Mouse (Mus musculus): ENCODE measurements at regions not wholly inside any gene's neighbourhood (a gene's known extent, or its start where the extent isn't known, plus 50 kb on each side); places are given as distances from the start of the nearest gene placed in this dataset.

DNA sequence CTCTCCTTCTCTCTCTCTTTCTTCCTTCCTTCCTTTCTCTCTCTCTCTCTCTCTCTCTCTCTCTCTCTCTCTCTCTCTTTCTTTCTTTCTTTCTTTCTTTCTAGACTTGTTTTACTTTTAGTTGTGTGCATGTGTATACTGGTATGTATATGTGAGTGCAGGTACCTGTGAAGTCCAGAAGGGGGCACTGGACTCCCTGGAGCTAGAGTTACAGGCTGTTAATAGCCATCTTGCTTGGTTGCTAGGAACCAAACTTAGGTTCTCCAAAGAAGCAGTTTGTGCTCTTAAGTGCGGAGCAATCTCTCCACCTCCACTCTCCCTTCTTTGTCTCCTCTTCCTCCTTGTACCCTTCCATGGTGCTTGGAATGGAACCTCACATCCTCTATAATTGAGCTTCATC, 77.2 kb downstream of the Gm10604 start:
- no peak overlapping the region for H3K27ac ChIP-seq (ENCODE audit: low read depth)
- H3K4me1 ChIP-seq (replicated peaks; ENCODE audit: control insufficient read depth, insufficient read depth, low read length): no peaks in the 10 kb centered on the region
- no peaks in the 10 kb centered on the region for H3K9me3 ChIP-seq (ENCODE audit: control insufficient read depth, low read length)
- 94% methylated on average over 1 of the region's 1 CpGs for WGBS
- no peak overlapping the region for H3K9ac ChIP-seq (ENCODE audit: low read length)
- no peak overlapping the region for H3K4me2 ChIP-seq (ENCODE audit: low read length)
- no peaks in the 10 kb centered on the region for H3K27me3 ChIP-seq (replicated peaks; ENCODE audit: control insufficient read depth, insufficient read depth, low read length)
- DNase-seq (ENCODE audit: low spot score) (no peak), ATAC-seq (replicated peaks; ENCODE audit: low FRiP score, low TSS enrichment, low read depth) (no peak)
- H3K36me3 ChIP-seq (ENCODE audit: control insufficient read depth, insufficient read depth, low read length): no peaks in the 10 kb centered on the region
- H3K4me3 ChIP-seq (ENCODE audit: low read depth, low read length): no peak overlapping the region

DNA sequence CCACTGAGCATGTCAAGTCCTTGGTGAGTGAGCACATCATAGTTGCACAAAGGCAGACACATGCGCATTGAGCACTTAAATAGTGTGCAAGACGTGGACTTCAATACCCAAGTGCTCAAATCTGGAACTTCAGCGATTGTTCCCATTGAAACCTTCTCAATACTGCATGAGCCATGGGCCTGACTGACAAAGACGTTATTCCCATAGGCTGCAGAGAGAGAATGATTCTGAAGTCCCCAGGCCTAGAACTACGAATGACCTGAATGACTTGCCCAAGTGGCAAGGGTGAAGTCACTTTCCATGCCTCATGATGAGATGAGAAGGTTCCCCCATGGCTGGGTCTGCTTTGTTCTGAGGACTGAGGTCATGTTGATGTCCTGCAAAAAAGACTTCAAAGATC, 77.7 kb downstream of the Gm10604 start:
- Histone ChIP-seq H3K27ac (ENCODE audit: low read depth) (no peak overlapping the region), H3K9ac (ENCODE audit: low read length) (no peak overlapping the region), H3K36me3 (ENCODE audit: control insufficient read depth, insufficient read depth, low read length) (no peaks in the 10 kb centered on the region), H3K4me2 (ENCODE audit: low read length) (no peak overlapping the region), H3K9me3 (ENCODE audit: control insufficient read depth, low read length) (no peaks in the 10 kb centered on the region), H3K27me3 (replicated peaks; ENCODE audit: control insufficient read depth, insufficient read depth, low read length) (no peaks in the 10 kb centered on the region), H3K4me1 (replicated peaks; ENCODE audit: control insufficient read depth, insufficient read depth, low read length) (no peaks in the 10 kb centered on the region), H3K4me3 (ENCODE audit: low read depth, low read length) (no peak overlapping the region)
- DNase-seq (ENCODE audit: low spot score): no peak
- ATAC-seq (replicated peaks; ENCODE audit: low FRiP score, low TSS enrichment, low read depth): no peak
- WGBS: 95% methylated on average over 5 of the region's 5 CpGs

DNA sequence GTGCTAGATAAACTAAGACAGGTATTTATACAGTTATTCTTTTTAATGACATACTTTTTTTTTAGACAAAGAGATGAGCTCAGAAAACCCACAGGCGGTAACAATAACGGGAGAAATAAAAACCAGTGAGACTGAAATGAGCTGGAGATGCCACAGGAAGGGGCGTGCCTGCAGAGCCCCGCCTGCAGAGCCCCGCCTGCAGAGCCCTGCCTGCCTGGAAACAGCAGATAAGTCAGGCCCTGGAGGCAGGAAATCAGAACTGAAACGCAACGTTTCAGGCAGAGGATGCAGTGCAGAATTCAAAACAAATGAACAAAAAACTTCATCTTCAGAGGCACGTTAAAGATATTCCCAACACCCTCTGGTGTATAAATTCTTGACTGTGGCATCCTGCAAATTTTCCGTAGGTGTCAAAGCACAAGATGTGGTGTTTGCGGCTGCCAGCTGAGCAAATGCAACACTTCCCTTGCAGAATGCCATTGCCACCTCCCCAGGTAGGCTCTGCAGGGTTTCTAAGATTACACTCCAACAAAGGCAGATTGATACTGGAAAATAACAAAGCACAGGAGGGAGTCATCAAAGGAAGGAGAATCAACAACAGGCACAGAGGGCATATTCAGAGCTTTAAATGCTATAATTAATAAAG, 81.0 kb downstream of the Gm10604 start:
- Histone ChIP-seq H3K4me1 (replicated peaks; ENCODE audit: control insufficient read depth, insufficient read depth, low read length) (no peaks in the 10 kb centered on the region), H3K36me3 (ENCODE audit: control insufficient read depth, insufficient read depth, low read length) (no peaks in the 10 kb centered on the region), H3K9ac (ENCODE audit: low read length) (no peak overlapping the region), H3K27ac (ENCODE audit: low read depth) (no peak overlapping the region), H3K4me2 (ENCODE audit: low read length) (0 out of 2 replicates have a peak overlapping the region, but pooled peaks have one; percentile 21), H3K27me3 (replicated peaks; ENCODE audit: control insufficient read depth, insufficient read depth, low read length) (no peaks in the 10 kb centered on the region), H3K9me3 (ENCODE audit: control insufficient read depth, low read length) (no peaks in the 10 kb centered on the region), H3K4me3 (ENCODE audit: low read depth, low read length) (no peak overlapping the region)
- ATAC-seq (replicated peaks; ENCODE audit: low FRiP score, low TSS enrichment, low read depth): no peak
- DNase-seq (ENCODE audit: low spot score): no peak
- 9% methylated on average over 10 of the region's 10 CpGs for WGBS

DNA sequence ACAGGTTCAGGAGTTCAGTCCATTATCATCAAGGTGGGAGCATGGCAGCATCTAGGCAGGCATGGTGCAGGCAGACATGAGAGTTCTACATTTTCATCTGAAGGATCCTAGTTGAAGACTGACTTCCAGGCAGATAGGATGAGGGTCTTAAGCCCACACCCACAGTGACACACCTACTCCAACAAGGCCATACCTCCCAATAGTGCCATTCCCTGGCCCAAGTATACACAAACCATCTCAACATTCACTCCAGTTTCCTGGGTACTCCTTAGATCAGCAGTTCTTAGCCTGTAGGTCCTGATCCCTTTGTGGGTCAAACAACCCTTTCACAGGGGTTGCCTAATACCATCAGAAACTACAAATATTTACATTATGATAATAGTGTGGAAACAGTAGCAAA, 83.8 kb downstream of the Gm10604 start:
- Histone ChIP-seq H3K9me3 (ENCODE audit: control insufficient read depth, low read length) (peaks cover 3% of the 10 kb centered on the region; the same call in 1 of the 2 replicates), H3K4me3 (ENCODE audit: low read depth, low read length) (no peak overlapping the region), H3K36me3 (ENCODE audit: control insufficient read depth, insufficient read depth, low read length) (no peaks in the 10 kb centered on the region), H3K27ac (ENCODE audit: low read depth) (no peak overlapping the region), H3K27me3 (replicated peaks; ENCODE audit: control insufficient read depth, insufficient read depth, low read length) (no peaks in the 10 kb centered on the region), H3K4me1 (replicated peaks; ENCODE audit: control insufficient read depth, insufficient read depth, low read length) (no peaks in the 10 kb centered on the region), H3K9ac (ENCODE audit: low read length) (no peak overlapping the region), H3K4me2 (ENCODE audit: low read length) (no peak overlapping the region)
- DNase-seq (ENCODE audit: low spot score) (peak; percentile 0), ATAC-seq (replicated peaks; ENCODE audit: low FRiP score, low TSS enrichment, low read depth) (no peak)

DNA sequence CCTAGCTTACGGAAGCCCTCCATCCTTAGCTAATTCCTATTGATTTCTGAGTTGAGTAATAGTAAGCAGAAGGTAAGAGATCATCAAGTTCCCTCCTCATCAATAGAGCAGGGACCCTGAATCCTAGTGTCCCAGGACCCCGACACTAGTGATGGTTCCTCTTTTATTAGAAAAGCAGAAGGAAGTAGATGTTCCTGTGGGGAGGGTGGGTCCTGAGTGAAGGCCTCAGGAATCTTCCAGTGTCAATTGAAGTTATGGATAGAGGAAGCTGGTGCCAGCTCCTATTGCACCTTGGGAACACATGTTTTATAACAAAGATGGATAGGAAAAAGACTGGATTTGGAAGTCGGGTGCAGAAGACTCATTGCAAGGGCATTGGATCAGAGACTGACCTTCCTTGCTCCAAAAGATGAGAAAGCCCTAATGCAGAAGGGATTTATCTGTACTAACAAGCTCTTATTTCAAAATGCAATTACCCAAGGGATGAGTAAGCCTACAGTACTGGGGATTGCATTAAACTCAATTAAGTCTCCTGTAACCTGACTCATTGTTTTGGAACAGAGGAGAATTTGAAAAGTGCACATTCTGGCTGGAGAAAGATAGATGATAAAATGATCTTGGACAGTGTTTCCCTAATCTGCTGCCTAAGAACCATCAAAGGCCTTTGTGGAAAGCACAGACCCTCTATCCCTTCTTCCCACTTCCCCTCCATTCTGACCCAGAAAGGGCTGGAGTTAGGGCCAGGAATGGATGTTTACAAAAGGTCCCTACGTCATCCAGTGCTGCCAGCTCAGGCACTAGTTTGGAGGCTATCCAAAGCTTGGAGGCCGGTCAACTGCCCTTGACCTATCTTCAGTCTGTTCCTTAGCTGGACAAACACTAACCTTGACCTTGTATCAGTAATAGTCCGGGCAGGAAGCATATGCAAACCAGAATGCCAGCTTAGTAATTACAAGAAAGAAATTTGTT, 84.9 kb downstream of the Gm10604 start:
- 80% methylated on average over 6 of the region's 6 CpGs for WGBS

DNA sequence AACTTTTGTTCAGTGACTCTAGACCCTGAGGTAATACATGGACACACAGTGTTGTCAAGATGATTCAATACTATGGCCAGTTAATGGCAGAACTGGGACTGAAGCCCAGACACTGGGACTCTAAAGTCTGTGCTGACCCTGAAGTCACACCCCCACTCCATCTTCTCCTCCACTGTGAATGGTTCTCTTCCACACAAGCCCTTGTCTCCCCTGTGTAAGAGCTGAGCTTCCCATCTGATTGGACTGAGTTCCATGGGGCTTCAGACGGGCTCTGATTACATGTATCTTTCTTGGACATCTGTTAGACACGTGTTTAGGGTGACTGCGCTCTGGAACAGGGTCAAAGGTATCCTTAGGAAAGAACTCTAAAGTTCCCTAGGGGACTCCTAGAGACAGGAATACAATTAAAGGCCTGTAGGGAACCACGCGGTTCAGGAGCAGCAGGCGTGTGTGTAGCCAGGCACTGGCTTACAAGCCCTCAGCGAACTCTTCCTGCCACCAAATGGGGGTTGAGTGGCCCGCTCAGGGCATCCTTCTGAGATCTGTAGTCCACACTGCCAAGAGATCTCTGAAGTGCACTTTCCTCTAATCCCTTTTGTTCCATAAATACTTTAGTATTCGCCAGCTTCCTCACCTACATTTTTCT, 87.4 kb downstream of the Gm10604 start:
- ATAC-seq (replicated peaks; ENCODE audit: low FRiP score, low TSS enrichment, low read depth): no peak
- Histone ChIP-seq H3K4me2 (ENCODE audit: low read length) (no peak overlapping the region), H3K9ac (ENCODE audit: low read length) (no peak overlapping the region), H3K27me3 (replicated peaks; ENCODE audit: control insufficient read depth, insufficient read depth, low read length) (no peaks in the 10 kb centered on the region), H3K9me3 (ENCODE audit: control insufficient read depth, low read length) (peaks cover 3% of the 10 kb centered on the region; the same call in 1 of the 2 replicates), H3K36me3 (ENCODE audit: control insufficient read depth, insufficient read depth, low read length) (no peaks in the 10 kb centered on the region), H3K4me3 (ENCODE audit: low read depth, low read length) (no peak overlapping the region), H3K27ac (ENCODE audit: low read depth) (no peak overlapping the region), H3K4me1 (replicated peaks; ENCODE audit: control insufficient read depth, insufficient read depth, low read length) (no peaks in the 10 kb centered on the region)
- no peak for DNase-seq (ENCODE audit: low spot score)
- WGBS: 67% methylated on average over 9 of the region's 9 CpGs

More for the DNA sequence above, 84.9 kb downstream of the Gm10604 start:
- Histone ChIP-seq H3K4me3 (ENCODE audit: low read depth, low read length) (no peak overlapping the region), H3K9ac (ENCODE audit: low read length) (no peak overlapping the region), H3K27me3 (replicated peaks; ENCODE audit: control insufficient read depth, insufficient read depth, low read length) (no peaks in the 10 kb centered on the region), H3K4me2 (ENCODE audit: low read length) (no peak overlapping the region), H3K36me3 (ENCODE audit: control insufficient read depth, insufficient read depth, low read length) (no peaks in the 10 kb centered on the region), H3K4me1 (replicated peaks; ENCODE audit: control insufficient read depth, insufficient read depth, low read length) (no peaks in the 10 kb centered on the region), H3K27ac (ENCODE audit: low read depth) (no peak overlapping the region), H3K9me3 (ENCODE audit: control insufficient read depth, low read length) (peaks cover 3% of the 10 kb centered on the region; the same call in 1 of the 2 replicates)
- ATAC-seq (replicated peaks; ENCODE audit: low FRiP score, low TSS enrichment, low read depth) (no peak), DNase-seq (ENCODE audit: low spot score) (peak; percentile 21)

DNA sequence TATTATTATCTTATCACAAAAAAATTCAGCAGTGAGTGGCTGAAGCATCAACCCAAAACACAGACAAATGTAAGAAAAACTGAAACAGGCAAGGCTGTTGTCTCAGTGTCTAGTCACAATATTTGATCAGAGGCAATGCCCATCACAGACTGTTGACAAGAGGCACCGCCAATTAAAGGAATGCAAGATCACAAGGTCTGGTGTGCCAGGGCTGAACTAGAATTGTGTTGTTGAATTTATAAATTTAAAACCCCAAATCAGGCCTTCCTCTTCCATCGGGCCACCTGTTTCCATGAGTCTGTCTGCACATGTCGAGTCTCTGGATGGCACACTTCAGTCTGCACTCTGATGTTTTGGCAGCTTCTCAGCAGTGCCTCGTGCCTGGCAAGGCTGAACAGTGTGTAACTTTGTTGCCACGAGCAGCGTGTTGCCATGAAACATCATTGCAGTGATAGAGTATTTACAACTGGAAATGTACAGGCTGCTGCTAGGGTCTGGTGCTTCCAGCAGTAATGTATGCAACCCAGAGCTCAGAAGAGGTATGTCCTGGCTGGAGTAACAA, 91.9 kb downstream of the Gm10604 start:
- DNase-seq (ENCODE audit: low spot score): no peak
- H3K4me2 ChIP-seq (ENCODE audit: low read length): no peak overlapping the region
- WGBS: 62% methylated on average over 6 of the region's 6 CpGs
- peaks cover 3% of the 10 kb centered on the region; the same call in 1 of the 2 replicates for H3K9me3 ChIP-seq (ENCODE audit: control insufficient read depth, low read length)
- no peak overlapping the region for H3K4me3 ChIP-seq (ENCODE audit: low read depth, low read length)
- H3K36me3 ChIP-seq (ENCODE audit: control insufficient read depth, insufficient read depth, low read length): no peaks in the 10 kb centered on the region
- no peak for ATAC-seq (replicated peaks; ENCODE audit: low FRiP score, low TSS enrichment, low read depth)
- H3K27ac ChIP-seq (ENCODE audit: low read depth): no peak overlapping the region
- H3K4me1 ChIP-seq (replicated peaks; ENCODE audit: control insufficient read depth, insufficient read depth, low read length): peaks cover 16% of the 10 kb centered on the region; the same call in 1 of the 2 replicates
- no peaks in the 10 kb centered on the region for H3K27me3 ChIP-seq (replicated peaks; ENCODE audit: control insufficient read depth, insufficient read depth, low read length)
- no peak overlapping the region for H3K9ac ChIP-seq (ENCODE audit: low read length)

DNA sequence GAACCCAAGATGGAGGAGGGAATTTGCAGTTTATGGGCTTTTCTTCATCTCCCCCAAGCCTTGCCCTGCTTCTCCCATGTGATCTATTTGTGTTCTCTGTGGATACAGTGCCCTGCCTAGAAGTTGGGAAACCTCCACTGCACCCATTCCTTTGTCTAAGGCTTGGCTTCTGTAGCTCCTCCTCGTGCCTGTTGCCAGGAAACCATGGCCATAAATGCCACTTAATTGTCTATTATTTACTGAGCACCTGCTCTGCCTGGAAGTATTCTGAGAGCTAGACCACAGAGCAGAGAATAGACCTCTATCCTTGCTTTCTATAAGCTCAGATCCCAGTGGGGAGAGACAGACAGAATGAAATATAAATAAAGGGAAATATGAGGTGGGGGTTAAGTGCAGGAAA, 93.7 kb downstream of the Gm10604 start:
- no peaks in the 10 kb centered on the region for H3K9me3 ChIP-seq (ENCODE audit: control insufficient read depth, low read length)
- no peak overlapping the region for H3K4me2 ChIP-seq (ENCODE audit: low read length)
- 19% methylated on average over 1 of the region's 1 CpGs for WGBS

More for the DNA sequence above, 93.7 kb downstream of the Gm10604 start:
- no peaks in the 10 kb centered on the region for H3K27me3 ChIP-seq (replicated peaks; ENCODE audit: control insufficient read depth, insufficient read depth, low read length)
- H3K4me1 ChIP-seq (replicated peaks; ENCODE audit: control insufficient read depth, insufficient read depth, low read length): peaks cover 16% of the 10 kb centered on the region; the same call in 1 of the 2 replicates
- no peak overlapping the region for H3K9ac ChIP-seq (ENCODE audit: low read length)
- no peaks in the 10 kb centered on the region for H3K36me3 ChIP-seq (ENCODE audit: control insufficient read depth, insufficient read depth, low read length)
- H3K27ac ChIP-seq (ENCODE audit: low read depth): no peak overlapping the region
- no peak overlapping the region for H3K4me3 ChIP-seq (ENCODE audit: low read depth, low read length)
- ATAC-seq (replicated peaks; ENCODE audit: low FRiP score, low TSS enrichment, low read depth) (peak; percentile 87), DNase-seq (ENCODE audit: low spot score) (no peak)
